Mouse (Mus musculus) heart, postnatal 0 days (tissue): ENCODE results near the gene Mrs2. TPM values are rescaled to one million over a fixed set of nuclear protein-coding genes. Genes with fewer than 3 reads are reported as not detected.

ENCODE experiments used
- ATAC-seq: fragments of 200-750 bp; cut with Nextera tagmentation; 2 replicates; pipeline ENCODE4 v1.8.0; 2017; ENCODE audit warnings: low read depth, moderate number of reproducible peaks, moderate library complexity; ENCODE audit not compliant: insufficient read depth
- DNase-seq: peaks from one replicate; pipeline ENCODE4 v3.0.0-alpha.2; 2016; ENCODE audit warnings: low spot score
- H3K27ac ChIP-seq: fragments of 300-500 bp; sonication (generic); 2 replicates; pipeline ENCODE4 v1.5.1; 2014; ENCODE audit warnings: low read depth, mild to moderate bottlenecking
- H3K27me3 ChIP-seq: fragments of 300-500 bp; sonication (generic); 2 replicates; pipeline ENCODE4 v1.6.1; 2014; ENCODE audit warnings: low read length, mixed read lengths; ENCODE audit not compliant: control insufficient read depth, insufficient read depth
- H3K36me3 ChIP-seq: fragments of 300-500 bp; sonication (generic); replicated peaks from 2 replicates; pipeline ENCODE4 v1.6.1; 2014; ENCODE audit warnings: low read length, mixed read lengths; ENCODE audit not compliant: control insufficient read depth, insufficient read depth
- H3K4me1 ChIP-seq: fragments of 300-500 bp; sonication (generic); 2 replicates; pipeline ENCODE4 v1.6.1; 2014; ENCODE audit warnings: antibody characterized with exemption; ENCODE audit not compliant: control insufficient read depth, insufficient read depth
- H3K4me2 ChIP-seq: fragments of 300-500 bp; sonication (generic); 2 replicates; pipeline ENCODE4 v1.6.1; 2014; ENCODE audit warnings: low read depth, mild to moderate bottlenecking, low read length, moderate library complexity
- H3K4me3 ChIP-seq: fragments of 300-500 bp; sonication (generic); 2 replicates; pipeline ENCODE4 v1.5.1; 2014; ENCODE audit warnings: low read depth, low read length
- H3K9ac ChIP-seq: fragments of 300-500 bp; sonication (generic); replicated peaks from 2 replicates; pipeline ENCODE4 v1.6.1; 2014; ENCODE audit warnings: low read depth, low read length, mixed read lengths
- H3K9me3 ChIP-seq: fragments of 300-500 bp; sonication (generic); replicated peaks from 2 replicates; pipeline ENCODE4 v1.6.1; 2016; ENCODE audit warnings: low read length; ENCODE audit not compliant: control insufficient read depth
- CTCF ChIP-seq: IDR thresholded peaks from 2 replicates; pipeline ENCODE4 v1.5.1; 2016; ENCODE audit warnings: antibody characterized with exemption, control low read depth, low read depth
- EP300 ChIP-seq: IDR thresholded peaks from 2 replicates; pipeline ENCODE4 v1.6.1; 2016; ENCODE audit warnings: antibody characterized with exemption, low read depth
- WGBS: fragments of 180-500 bp; shearing (Covaris S2); extraction: QIAGEN DNeasy Blood & Tissue Kit; methylation state at CpG from one replicate; pipeline ENCODE4 v1.1.7; 2014; 5-methylcytosine and 5-hydroxymethylcytosine counted together
- polyA plus RNA-seq: library from polyadenylated mRNA; unstranded; fragments of >200 nt; fragmentation: Nextera tagmentation; extraction: Ambion mirVana; gene quantifications from 2 replicates; pipeline ENCODE4 v1.2.1, GENCODE M21; 2015
- total RNA-seq: library from RNA; depleted of rRNA; stranded (reverse); fragments of >200 nt; gene quantifications from 2 replicates; pipeline ENCODE4 v1.2.3, GENCODE M21; 2014; ENCODE audit warnings: low replicate concordance

The Mrs2 gene
- total and polyA plus RNA-seq, 2 experiments from 2014 or later, result 13.0 to 19.1 TPM

- ATAC-seq (no peak), DNase-seq (no peak)
- no peak overlapping the region for H3K27ac ChIP-seq
- H3K9me3 ChIP-seq, result no peaks in the 10 kb centered on the region
- H3K4me2 ChIP-seq, result no peak overlapping the region
- TF ChIP-seq CTCF, result no peak
- no peak for TF ChIP-seq EP300
- peaks cover 83% of the 10 kb centered on the region for H3K36me3 ChIP-seq
- no peaks in the 10 kb centered on the region for H3K4me1 ChIP-seq
- no peak overlapping the region for H3K4me3 ChIP-seq
- 60% methylated on average over 2 of the region's 2 CpGs for WGBS
- H3K27me3 ChIP-seq, result no peaks in the 10 kb centered on the region
- no peak overlapping the region for H3K9ac ChIP-seq
These were observed 20.6 kb downstream of the Mrs2 start for GRCm38 (mm10) chr13:24999538-24999937.

- H3K27me3 ChIP-seq, result no peaks in the 10 kb centered on the region
- no peak overlapping the region for H3K4me3 ChIP-seq
- no peak for TF ChIP-seq EP300
- no peak for TF ChIP-seq CTCF
- WGBS, result 50% methylated on average over 2 of the region's 2 CpGs
- H3K9ac ChIP-seq, result no peak overlapping the region
- no peaks in the 10 kb centered on the region for H3K9me3 ChIP-seq
- no peak overlapping the region for H3K27ac ChIP-seq
- no peaks in the 10 kb centered on the region for H3K4me1 ChIP-seq
- ATAC-seq, result no peak; the same call in 1 of the 2 replicates
- H3K36me3 ChIP-seq, result peaks cover 89% of the 10 kb centered on the region
- DNase-seq, result no peak
- H3K4me2 ChIP-seq, result no peak overlapping the region
These were observed 27.0 kb downstream of the Mrs2 start for GRCm38 (mm10) chr13:24993160-24993559.

- ATAC-seq, result no peak
- TF ChIP-seq EP300, result no peak
- no peak for TF ChIP-seq CTCF
- DNase-seq, result no peak
- no peaks in the 10 kb centered on the region for H3K27me3 ChIP-seq
- no peak overlapping the region for H3K4me3 ChIP-seq
- no peak overlapping the region for H3K9ac ChIP-seq
- WGBS, result 65% methylated on average over 6 of the region's 6 CpGs
- H3K4me1 ChIP-seq, result no peaks in the 10 kb centered on the region
- H3K4me2 ChIP-seq, result no peak overlapping the region
- H3K27ac ChIP-seq, result no peak overlapping the region
- H3K36me3 ChIP-seq, result peaks cover 52% of the 10 kb centered on the region
- no peaks in the 10 kb centered on the region for H3K9me3 ChIP-seq
These were observed 31.2 kb downstream of the Mrs2 start for GRCm38 (mm10) chr13:24989006-24989405.

- peak; percentile 84 for ATAC-seq
- Histone ChIP-seq H3K36me3 (peaks cover 46% of the 10 kb centered on the region), H3K27me3 (no peaks in the 10 kb centered on the region), H3K4me2 (no peak overlapping the region), H3K9me3 (no peaks in the 10 kb centered on the region), H3K27ac (no peak overlapping the region), H3K4me1 (no peaks in the 10 kb centered on the region), H3K4me3 (no peak overlapping the region), H3K9ac (no peak overlapping the region)
- peak; percentile 61 for DNase-seq
- WGBS, result 34% methylated on average over 7 of the region's 7 CpGs
- no peak for TF ChIP-seq EP300
- peak; percentile 77 for TF ChIP-seq CTCF
These were observed 31.8 kb downstream of the Mrs2 start for GRCm38 (mm10) chr13:24988391-24988790.

- 59% methylated on average over 2 of the region's 2 CpGs for WGBS
- Histone ChIP-seq H3K4me3 (no peak overlapping the region), H3K9ac (no peak overlapping the region), H3K4me1 (0 out of 2 replicates have a peak, but pooled peaks cover 3% of the 10 kb centered on the region), H3K9me3 (no peaks in the 10 kb centered on the region), H3K27me3 (no peaks in the 10 kb centered on the region), H3K4me2 (no peak overlapping the region), H3K27ac (no peak overlapping the region), H3K36me3 (peaks cover 21% of the 10 kb centered on the region)
- DNase-seq (no peak), ATAC-seq (no peak)
- no peak for TF ChIP-seq EP300
- no peak for TF ChIP-seq CTCF
These were observed 34.7 kb downstream of the Mrs2 start for GRCm38 (mm10) chr13:24985435-24985834.

- no peak overlapping the region for H3K4me2 ChIP-seq
- 76% methylated on average over 6 of the region's 6 CpGs for WGBS
These were observed 39.1 kb downstream of the Mrs2 start for GRCm38 (mm10) chr13:24981031-24981430.

More at GRCm38 (mm10) chr13:24981031-24981430, 39.1 kb downstream of the Mrs2 start:
- Histone ChIP-seq H3K4me3 (no peak overlapping the region), H3K36me3 (no peaks in the 10 kb centered on the region), H3K4me1 (0 out of 2 replicates have a peak, but pooled peaks cover 3% of the 10 kb centered on the region), H3K27ac (no peak overlapping the region), H3K9me3 (no peaks in the 10 kb centered on the region), H3K9ac (no peak overlapping the region), H3K27me3 (no peaks in the 10 kb centered on the region)
- DNase-seq (no peak), ATAC-seq (no peak)
- no peak for TF ChIP-seq EP300
